Mouse (Mus musculus): Measurements from ENCODE around the gene Msi2. TPM values are rescaled to one million over a fixed set of nuclear protein-coding genes. Genes with fewer than 3 reads are reported as not detected.

Gene Msi2
- polyA plus RNA-seq, 1 experiment from 2014 or later: 25.3 TPM

- DNase-seq (ENCODE audit: low spot score): no peak
- Histone ChIP-seq H3K4me1 (peaks cover 98% of the 10 kb centered on the region), H3K4me3 (no peak overlapping the region), H3K27me3 (ENCODE audit: low read depth, poor library complexity, severe bottlenecking) (no peaks in the 10 kb centered on the region), H3K9me3 (replicated peaks) (no peaks in the 10 kb centered on the region), H3K36me3 (peaks cover 28% of the 10 kb centered on the region), H3K27ac (replicated peaks) (peak overlapping the region; percentile 82; the same call in 1 of the 2 replicates)
- WGBS: 91% methylated on average over 8 of the region's 8 CpGs
These were observed 207.9 kb downstream of the Msi2 start for GRCm38 (mm10) chr11:88510282-88510850.

DNA sequence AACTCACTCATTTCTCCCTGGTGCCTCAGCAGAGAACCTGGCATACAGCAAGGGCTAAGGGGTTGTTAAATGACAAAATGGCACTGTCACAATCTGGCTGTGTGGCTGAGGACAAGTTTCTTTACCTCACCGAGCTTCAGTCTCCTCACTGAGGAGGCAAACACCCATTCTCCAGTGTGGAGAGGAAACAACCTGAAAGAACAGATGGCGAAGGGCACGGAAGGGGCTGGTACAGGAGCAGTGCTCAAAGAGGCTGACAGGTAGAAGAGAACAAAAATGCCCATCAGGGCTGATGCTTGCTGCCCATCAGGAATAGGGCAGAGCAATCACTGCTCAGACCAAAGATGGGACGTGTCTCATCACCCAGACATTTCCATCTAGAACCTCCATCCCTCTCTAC is 208.8 kb downstream of the Msi2 start:
- no peaks in the 10 kb centered on the region for H3K27me3 ChIP-seq (ENCODE audit: low read depth, poor library complexity, severe bottlenecking)
- no peaks in the 10 kb centered on the region for H3K9me3 ChIP-seq (replicated peaks)
- H3K4me1 ChIP-seq: peaks cover 95% of the 10 kb centered on the region
- no peak overlapping the region for H3K4me3 ChIP-seq
- no peak for DNase-seq (ENCODE audit: low spot score)
- H3K27ac ChIP-seq (replicated peaks): peak overlapping the region; percentile 68; the same call in 1 of the 2 replicates
- peaks cover 27% of the 10 kb centered on the region for H3K36me3 ChIP-seq
- 91% methylated on average over 4 of the region's 4 CpGs for WGBS

DNA sequence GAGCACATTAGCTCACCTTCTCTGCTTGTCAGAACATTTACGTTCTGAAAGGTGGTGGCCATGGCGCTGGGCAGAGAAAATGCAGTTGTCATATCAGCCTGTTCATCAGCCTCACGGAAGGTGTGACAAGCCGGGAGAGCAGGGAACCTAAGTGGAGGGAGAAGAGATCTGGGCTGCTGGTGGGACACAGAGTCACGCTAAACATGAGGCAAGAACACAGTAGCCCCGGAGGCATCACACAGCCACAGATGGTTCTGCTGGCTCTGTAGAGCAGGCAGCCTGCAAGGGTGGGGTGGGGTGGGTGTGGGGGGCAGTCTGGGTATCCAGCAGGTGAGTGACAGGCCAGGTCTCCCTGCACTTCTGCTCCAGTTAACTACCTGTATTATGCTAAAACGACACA is 210.2 kb downstream of the Msi2 start:
- H3K9me3 ChIP-seq (replicated peaks): no peaks in the 10 kb centered on the region
- peak overlapping the region; percentile 68 for H3K27ac ChIP-seq (replicated peaks)
- no peak for DNase-seq (ENCODE audit: low spot score)
- 86% methylated on average over 7 of the region's 7 CpGs for WGBS
- H3K4me1 ChIP-seq: peaks cover 86% of the 10 kb centered on the region
- H3K4me3 ChIP-seq: no peak overlapping the region
- H3K36me3 ChIP-seq: peaks cover 17% of the 10 kb centered on the region
- no peaks in the 10 kb centered on the region for H3K27me3 ChIP-seq (ENCODE audit: low read depth, poor library complexity, severe bottlenecking)

GRCm38 (mm10) chr11:88506544-88507419 is 211.5 kb downstream of the Msi2 start:
- no peak for DNase-seq (ENCODE audit: low spot score)
- Histone ChIP-seq H3K9me3 (replicated peaks) (no peaks in the 10 kb centered on the region), H3K27me3 (ENCODE audit: low read depth, poor library complexity, severe bottlenecking) (no peaks in the 10 kb centered on the region), H3K36me3 (peaks cover 22% of the 10 kb centered on the region), H3K4me3 (no peak overlapping the region), H3K4me1 (peaks cover 84% of the 10 kb centered on the region), H3K27ac (replicated peaks) (peak overlapping the region; percentile 72)
- WGBS: 72% methylated on average over 5 of the region's 5 CpGs

- DNase-seq (ENCODE audit: low spot score): no peak
- H3K4me3 ChIP-seq: no peak overlapping the region
- H3K27me3 ChIP-seq (ENCODE audit: low read depth, poor library complexity, severe bottlenecking): no peaks in the 10 kb centered on the region
- H3K9me3 ChIP-seq (replicated peaks): no peaks in the 10 kb centered on the region
- H3K4me1 ChIP-seq: peaks cover 84% of the 10 kb centered on the region
- peak overlapping the region; percentile 72 for H3K27ac ChIP-seq (replicated peaks)
- 91% methylated on average over 13 of the region's 13 CpGs for WGBS
- peaks cover 22% of the 10 kb centered on the region for H3K36me3 ChIP-seq
These were observed 212.2 kb downstream of the Msi2 start for GRCm38 (mm10) chr11:88506109-88506508.

- H3K4me1 ChIP-seq: peaks cover 66% of the 10 kb centered on the region
- H3K36me3 ChIP-seq: peaks cover 13% of the 10 kb centered on the region
- no peak overlapping the region for H3K4me3 ChIP-seq
- H3K9me3 ChIP-seq (replicated peaks): no peaks in the 10 kb centered on the region
- peak overlapping the region; percentile 63 for H3K27ac ChIP-seq (replicated peaks)
- 86% methylated on average over 6 of the region's 6 CpGs for WGBS
- DNase-seq (ENCODE audit: low spot score): no peak
- no peaks in the 10 kb centered on the region for H3K27me3 ChIP-seq (ENCODE audit: low read depth, poor library complexity, severe bottlenecking)
These were observed 215.7 kb downstream of the Msi2 start for GRCm38 (mm10) chr11:88502566-88502965.

DNA sequence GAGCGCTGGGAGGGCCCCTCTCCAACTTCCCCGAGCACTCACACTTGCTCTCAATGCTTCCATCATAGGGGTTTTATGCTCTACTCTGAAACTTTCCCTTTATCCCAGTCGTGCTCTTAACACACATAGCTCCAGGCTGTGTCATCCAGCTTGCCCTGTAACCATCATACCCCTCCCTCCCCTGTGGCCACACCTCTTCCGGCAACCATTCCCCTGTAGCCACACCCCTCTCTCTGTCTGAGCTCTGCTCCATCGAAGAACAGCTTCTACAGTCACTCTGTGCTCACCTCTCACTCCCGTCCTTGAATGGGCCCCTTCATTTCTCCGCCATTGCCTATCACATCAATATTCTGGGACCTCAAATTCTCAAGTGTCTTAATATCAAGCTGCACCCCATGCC is 219.8 kb downstream of the Msi2 start:
- H3K9me3 ChIP-seq (replicated peaks): no peaks in the 10 kb centered on the region
- H3K36me3 ChIP-seq: peaks cover 26% of the 10 kb centered on the region
- H3K4me1 ChIP-seq: peaks cover 58% of the 10 kb centered on the region
- DNase-seq (ENCODE audit: low spot score): no peak
- no peak overlapping the region for H3K27ac ChIP-seq (replicated peaks)
- H3K27me3 ChIP-seq (ENCODE audit: low read depth, poor library complexity, severe bottlenecking): no peaks in the 10 kb centered on the region
- WGBS: 76% methylated on average over 7 of the region's 7 CpGs
- no peak overlapping the region for H3K4me3 ChIP-seq

DNA sequence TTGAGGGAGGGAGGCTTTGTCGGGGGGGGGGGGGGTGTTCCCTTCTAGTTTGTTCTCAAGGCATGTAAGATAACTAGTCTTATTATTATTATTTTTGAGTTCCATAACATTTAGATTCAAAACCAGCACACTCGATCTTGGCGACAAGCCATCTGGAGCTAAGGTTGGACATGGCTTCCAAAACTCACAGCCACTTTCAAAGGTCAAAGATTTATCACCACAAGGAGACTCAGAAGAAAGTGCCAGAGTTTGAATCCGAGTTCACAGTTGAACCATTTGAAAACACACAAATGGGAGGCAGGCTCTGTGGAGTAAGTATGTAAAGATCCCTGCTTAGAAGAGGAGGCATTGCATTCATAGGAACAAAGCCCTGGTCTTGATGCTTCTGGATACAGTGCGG is 221.9 kb downstream of the Msi2 start:
- no peaks in the 10 kb centered on the region for H3K27me3 ChIP-seq (ENCODE audit: low read depth, poor library complexity, severe bottlenecking)
- no peak for DNase-seq (ENCODE audit: low spot score)
- H3K4me3 ChIP-seq: no peak overlapping the region
- H3K36me3 ChIP-seq: peaks cover 28% of the 10 kb centered on the region
- H3K9me3 ChIP-seq (replicated peaks): no peaks in the 10 kb centered on the region
- 92% methylated on average over 5 of the region's 5 CpGs for WGBS
- H3K27ac ChIP-seq (replicated peaks): peak overlapping the region; percentile 23; the same call in 1 of the 2 replicates
- peaks cover 54% of the 10 kb centered on the region for H3K4me1 ChIP-seq

DNA sequence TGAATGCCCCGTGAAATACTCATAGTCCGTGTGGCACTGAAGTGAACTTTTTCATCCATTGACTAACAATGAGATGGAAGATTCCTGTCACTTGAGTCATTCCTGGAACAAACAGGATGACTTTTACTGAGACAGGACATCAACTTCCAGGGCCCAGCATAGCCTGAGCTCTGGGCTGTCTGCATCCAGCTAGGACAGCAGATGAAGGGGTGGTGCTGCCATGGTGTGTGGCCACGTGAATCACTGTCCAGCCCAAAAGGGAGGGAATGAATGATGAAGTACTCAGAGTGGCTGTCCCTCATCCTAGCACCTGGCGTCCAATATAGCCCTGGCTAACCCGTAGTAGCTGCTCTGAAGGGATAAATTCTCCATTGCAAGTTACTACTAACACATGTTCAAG is 222.6 kb downstream of the Msi2 start:
- Histone ChIP-seq H3K36me3 (peaks cover 28% of the 10 kb centered on the region), H3K4me1 (peaks cover 49% of the 10 kb centered on the region), H3K27me3 (ENCODE audit: low read depth, poor library complexity, severe bottlenecking) (no peaks in the 10 kb centered on the region), H3K27ac (replicated peaks) (0 out of 2 replicates have a peak overlapping the region, but pooled peaks have one; percentile 28), H3K9me3 (replicated peaks) (no peaks in the 10 kb centered on the region), H3K4me3 (no peak overlapping the region)
- whole genome bisulfite sequencing: 90% methylated on average over 5 of the region's 5 CpGs
- no peak for DNase-seq (ENCODE audit: low spot score)

- 85% methylated on average over 3 of the region's 3 CpGs for WGBS
- no peaks in the 10 kb centered on the region for H3K9me3 ChIP-seq (replicated peaks)
- H3K4me1 ChIP-seq: peaks cover 52% of the 10 kb centered on the region
- H3K27ac ChIP-seq (replicated peaks): no peak overlapping the region
- no peak overlapping the region for H3K4me3 ChIP-seq
- H3K36me3 ChIP-seq: peaks cover 28% of the 10 kb centered on the region
- no peak for DNase-seq (ENCODE audit: low spot score)
- no peaks in the 10 kb centered on the region for H3K27me3 ChIP-seq (ENCODE audit: low read depth, poor library complexity, severe bottlenecking)
These were observed 223.3 kb downstream of the Msi2 start for GRCm38 (mm10) chr11:88495018-88495417.

- 91% methylated on average over 18 of the region's 18 CpGs for WGBS
- Histone ChIP-seq H3K27me3 (ENCODE audit: low read depth, poor library complexity, severe bottlenecking) (no peaks in the 10 kb centered on the region), H3K9me3 (replicated peaks) (no peaks in the 10 kb centered on the region), H3K4me1 (peaks cover 62% of the 10 kb centered on the region), H3K27ac (replicated peaks) (peak overlapping the region; percentile 33; the same call in 1 of the 2 replicates), H3K4me3 (no peak overlapping the region), H3K36me3 (peaks cover 36% of the 10 kb centered on the region)
- DNase-seq (ENCODE audit: low spot score): no peak
These were observed 224.3 kb downstream of the Msi2 start for GRCm38 (mm10) chr11:88493795-88494559.

DNA sequence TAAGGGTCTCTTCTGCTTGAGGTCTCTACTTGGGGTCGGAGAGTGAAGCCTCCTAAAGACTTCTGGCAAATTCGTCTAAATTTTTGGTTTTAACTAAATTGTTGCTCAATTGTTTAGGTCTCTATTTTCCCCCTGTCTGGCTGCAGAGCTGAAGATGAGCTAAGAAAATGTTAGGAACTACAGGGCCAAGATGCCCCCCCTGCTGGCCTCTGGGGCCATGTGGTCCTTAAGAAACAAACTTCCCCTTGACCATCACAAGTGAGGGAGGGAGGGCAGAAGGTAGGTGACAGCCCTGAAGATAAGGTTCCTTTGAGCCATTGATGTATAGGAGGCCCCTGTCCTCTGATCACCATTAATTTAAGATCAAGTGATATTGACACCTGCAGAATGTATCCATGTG is 225.7 kb downstream of the Msi2 start:
- peaks cover 45% of the 10 kb centered on the region for H3K36me3 ChIP-seq
- no peak overlapping the region for H3K4me3 ChIP-seq
- H3K27me3 ChIP-seq (ENCODE audit: low read depth, poor library complexity, severe bottlenecking): no peaks in the 10 kb centered on the region
- 87% methylated on average over 2 of the region's 2 CpGs for WGBS
- H3K27ac ChIP-seq (replicated peaks): no peak overlapping the region; the same call in 1 of the 2 replicates
- DNase-seq (ENCODE audit: low spot score): no peak
- H3K4me1 ChIP-seq: peaks cover 58% of the 10 kb centered on the region
- no peaks in the 10 kb centered on the region for H3K9me3 ChIP-seq (replicated peaks)
